Mouse (Mus musculus): ENCODE measurements around the gene Rere. TPM values are rescaled to one million over a fixed set of nuclear protein-coding genes. Genes with fewer than 3 reads are reported as not detected.

Gene Rere
- polyA plus RNA-seq, 1 experiment from 2014 or later = 23.7 TPM

DNA sequence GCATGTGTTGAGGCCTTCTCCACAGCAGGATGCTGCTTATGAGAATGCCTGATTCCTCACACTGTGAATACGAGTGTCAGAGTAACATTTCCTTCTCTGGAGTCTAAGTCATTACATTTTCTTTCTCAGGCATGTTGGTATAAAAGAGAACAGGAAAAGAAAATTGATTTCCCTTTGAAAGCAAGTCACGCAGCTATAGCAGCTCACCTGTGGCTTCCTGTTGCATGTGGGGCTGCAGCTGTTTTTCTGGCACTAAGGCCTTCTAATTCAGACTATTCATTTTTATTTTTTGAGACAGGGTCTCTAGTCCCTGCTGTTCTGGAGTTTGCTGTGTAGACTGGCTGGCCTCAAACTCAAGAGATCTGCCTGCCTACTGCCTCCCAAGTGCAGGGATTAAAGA is 117.6 kb downstream of the Rere start:
- H3K27me3 ChIP-seq (replicated peaks) = no peaks in the 10 kb centered on the region
- peaks cover 59% of the 10 kb centered on the region for H3K4me1 ChIP-seq
- no peaks in the 10 kb centered on the region for H3K9me3 ChIP-seq
- WGBS = 56% methylated on average over 2 of the region's 2 CpGs
- H3K4me3 ChIP-seq (replicated peaks) = no peak overlapping the region
- H3K27ac ChIP-seq = no peak overlapping the region
- H3K4me2 ChIP-seq = no peak overlapping the region
- no peak overlapping the region for H3K9ac ChIP-seq
- H3K36me3 ChIP-seq = no peaks in the 10 kb centered on the region
- no peak for ATAC-seq (ENCODE audit: insufficient read depth, low FRiP score, low read depth)

DNA sequence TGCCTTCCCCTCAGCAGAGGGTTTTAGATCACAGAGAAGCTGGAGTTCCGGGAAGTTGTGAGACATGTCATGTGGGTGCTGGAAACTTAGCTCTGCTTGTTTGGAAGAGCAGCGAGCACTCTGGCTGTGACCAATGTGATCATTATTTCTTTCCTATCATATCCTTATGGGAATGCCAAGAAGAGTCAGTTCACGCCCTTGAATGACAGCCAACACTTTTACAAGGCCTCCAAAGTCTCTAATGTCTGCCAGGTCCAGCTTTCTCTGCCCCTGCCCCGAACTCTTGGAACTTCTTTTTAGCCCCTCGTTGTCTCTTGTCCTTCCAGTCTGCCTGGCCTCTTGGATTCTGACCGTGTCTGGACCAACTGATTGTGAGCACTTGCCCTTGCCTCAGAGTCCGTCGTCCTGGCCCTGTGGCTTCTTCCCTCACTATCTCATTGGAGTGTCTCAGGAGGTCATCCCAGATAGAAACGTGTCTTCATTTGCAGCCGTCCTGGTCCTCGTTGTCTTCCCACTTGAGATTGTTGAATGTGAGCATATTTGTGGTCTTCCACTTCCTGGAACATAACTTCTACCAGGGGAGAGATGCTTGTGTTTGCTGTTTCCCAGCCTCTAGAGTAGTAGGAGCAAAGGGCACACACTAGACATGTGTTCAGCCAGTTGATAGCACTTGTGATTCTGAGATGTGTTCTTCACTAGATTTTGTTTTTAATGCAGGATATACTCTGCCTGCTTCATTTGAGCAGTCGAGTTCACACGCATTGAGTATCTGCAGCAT is 120.6 kb downstream of the Rere start:
- Histone ChIP-seq H3K27ac (0 out of 2 replicates have a peak overlapping the region, but pooled peaks have one; percentile 33), H3K36me3 (no peaks in the 10 kb centered on the region), H3K9ac (no peak overlapping the region), H3K4me1 (peaks cover 55% of the 10 kb centered on the region), H3K27me3 (replicated peaks) (no peaks in the 10 kb centered on the region), H3K4me3 (replicated peaks) (no peak overlapping the region), H3K4me2 (no peak overlapping the region), H3K9me3 (no peaks in the 10 kb centered on the region)
- ATAC-seq (ENCODE audit: insufficient read depth, low FRiP score, low read depth) = no peak
- 45% methylated on average over 13 of the region's 13 CpGs for WGBS

DNA sequence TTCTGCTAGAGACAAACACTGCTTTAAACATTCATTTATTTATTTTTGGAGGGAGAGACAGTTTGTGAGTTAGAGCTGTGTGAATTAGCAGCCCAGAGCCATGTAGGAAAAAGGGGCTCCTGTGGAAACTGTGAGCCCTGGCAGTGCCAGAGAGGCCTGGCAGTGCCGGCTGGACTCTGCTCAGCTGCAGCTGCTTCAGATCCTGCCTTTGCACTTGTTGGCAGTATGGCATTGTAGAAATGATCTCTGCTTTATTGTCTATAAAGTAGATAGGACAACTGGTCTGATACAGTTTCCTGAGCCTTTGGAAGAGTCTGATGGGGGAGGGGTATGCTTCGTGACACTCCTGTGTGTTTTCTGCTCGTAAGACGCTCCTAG is 121.2 kb downstream of the Rere start:
- Histone ChIP-seq H3K4me2 (no peak overlapping the region), H3K9me3 (no peaks in the 10 kb centered on the region), H3K27me3 (replicated peaks) (no peaks in the 10 kb centered on the region), H3K4me3 (replicated peaks) (no peak overlapping the region), H3K36me3 (peaks cover 3% of the 10 kb centered on the region; the same call in 1 of the 2 replicates), H3K27ac (peak overlapping the region; percentile 33; the same call in 1 of the 2 replicates), H3K9ac (no peak overlapping the region), H3K4me1 (peaks cover 49% of the 10 kb centered on the region)
- ATAC-seq (ENCODE audit: insufficient read depth, low FRiP score, low read depth) = no peak
- WGBS = 69% methylated on average over 4 of the region's 4 CpGs

DNA sequence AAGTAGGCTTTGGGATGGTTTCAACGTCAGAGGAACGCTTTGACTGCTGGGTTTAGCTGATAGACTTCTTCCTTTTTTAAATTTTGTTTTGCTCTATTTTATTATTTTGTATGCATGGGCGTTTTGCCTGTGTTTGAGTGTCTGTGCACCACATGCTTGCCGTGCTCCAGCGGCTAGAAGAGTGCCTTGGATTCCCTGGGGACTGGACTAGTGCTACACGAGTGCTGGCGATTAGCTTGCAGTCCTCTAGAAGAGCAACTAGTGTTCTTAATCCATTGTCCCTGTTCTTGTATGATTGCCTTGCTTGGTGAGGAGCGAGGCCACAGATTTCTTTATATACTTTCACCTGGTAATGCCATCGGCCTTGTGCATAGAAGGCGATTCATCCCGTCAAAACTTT is 122.5 kb downstream of the Rere start:
- H3K9me3 ChIP-seq = no peaks in the 10 kb centered on the region
- WGBS = 63% methylated on average over 11 of the region's 11 CpGs
- H3K4me1 ChIP-seq = peaks cover 38% of the 10 kb centered on the region
- H3K27ac ChIP-seq = peak overlapping the region; percentile 16; the same call in 1 of the 2 replicates
- H3K27me3 ChIP-seq (replicated peaks) = no peaks in the 10 kb centered on the region
- ATAC-seq (ENCODE audit: insufficient read depth, low FRiP score, low read depth) = no peak
- peaks cover 3% of the 10 kb centered on the region; the same call in 1 of the 2 replicates for H3K36me3 ChIP-seq
- H3K9ac ChIP-seq = no peak overlapping the region
- H3K4me3 ChIP-seq (replicated peaks) = no peak overlapping the region
- no peak overlapping the region for H3K4me2 ChIP-seq

DNA sequence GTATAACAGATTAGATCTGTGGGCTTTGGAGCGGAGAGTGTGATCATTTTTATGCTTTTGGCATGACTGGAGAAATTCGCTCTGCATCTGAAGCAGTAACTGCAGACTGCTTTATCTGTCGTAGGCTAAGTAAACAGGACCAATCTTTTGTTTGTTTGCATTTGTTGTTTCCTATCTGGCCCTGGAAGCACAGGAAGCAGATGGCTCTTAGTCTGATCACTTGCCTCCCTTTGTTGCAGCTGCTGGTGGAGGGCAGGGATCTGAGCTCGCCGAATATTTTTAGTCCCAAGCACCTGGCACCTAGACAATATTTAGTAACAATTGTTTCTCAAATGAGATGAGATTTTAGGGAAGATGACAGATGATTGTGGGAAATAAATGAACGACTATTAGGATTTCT is 123.1 kb downstream of the Rere start:
- no peak overlapping the region for H3K4me3 ChIP-seq (replicated peaks)
- H3K9ac ChIP-seq = no peak overlapping the region
- WGBS = 32% methylated on average over 6 of the region's 6 CpGs
- peak overlapping the region; percentile 16; the same call in 1 of the 2 replicates for H3K27ac ChIP-seq
- no peak for ATAC-seq (ENCODE audit: insufficient read depth, low FRiP score, low read depth)
- no peaks in the 10 kb centered on the region for H3K27me3 ChIP-seq (replicated peaks)
- H3K4me1 ChIP-seq = peaks cover 38% of the 10 kb centered on the region
- H3K36me3 ChIP-seq = peaks cover 3% of the 10 kb centered on the region; the same call in 1 of the 2 replicates
- H3K4me2 ChIP-seq = no peak overlapping the region
- H3K9me3 ChIP-seq = no peaks in the 10 kb centered on the region

DNA sequence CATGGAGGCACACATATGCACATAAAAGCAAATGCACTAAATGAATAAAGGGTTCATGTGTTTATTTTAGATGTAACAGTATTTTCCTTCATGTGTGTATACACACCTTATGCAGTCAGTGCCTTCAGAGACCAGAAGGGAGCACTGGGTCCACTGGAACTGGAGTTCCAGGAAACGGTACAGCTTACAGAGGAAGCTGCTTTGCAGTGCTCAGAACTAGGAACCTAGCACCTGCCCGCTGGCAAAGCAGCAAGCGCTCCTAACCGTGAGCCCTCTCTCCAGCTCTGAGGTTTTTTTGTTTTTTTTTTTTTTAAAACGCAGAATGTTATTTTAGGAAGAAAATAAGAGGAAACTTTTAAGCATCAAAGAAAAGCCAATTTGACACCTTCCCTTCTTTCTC is 124.3 kb downstream of the Rere start:
- H3K9me3 ChIP-seq = no peaks in the 10 kb centered on the region
- no peak overlapping the region for H3K27ac ChIP-seq
- 64% methylated on average over 5 of the region's 5 CpGs for WGBS
- no peak overlapping the region for H3K4me2 ChIP-seq
- H3K9ac ChIP-seq = no peak overlapping the region
- H3K4me3 ChIP-seq (replicated peaks) = no peak overlapping the region
- no peak for ATAC-seq (ENCODE audit: insufficient read depth, low FRiP score, low read depth)
- peaks cover 3% of the 10 kb centered on the region; the same call in 1 of the 2 replicates for H3K36me3 ChIP-seq
- peaks cover 32% of the 10 kb centered on the region for H3K4me1 ChIP-seq
- no peaks in the 10 kb centered on the region for H3K27me3 ChIP-seq (replicated peaks)

DNA sequence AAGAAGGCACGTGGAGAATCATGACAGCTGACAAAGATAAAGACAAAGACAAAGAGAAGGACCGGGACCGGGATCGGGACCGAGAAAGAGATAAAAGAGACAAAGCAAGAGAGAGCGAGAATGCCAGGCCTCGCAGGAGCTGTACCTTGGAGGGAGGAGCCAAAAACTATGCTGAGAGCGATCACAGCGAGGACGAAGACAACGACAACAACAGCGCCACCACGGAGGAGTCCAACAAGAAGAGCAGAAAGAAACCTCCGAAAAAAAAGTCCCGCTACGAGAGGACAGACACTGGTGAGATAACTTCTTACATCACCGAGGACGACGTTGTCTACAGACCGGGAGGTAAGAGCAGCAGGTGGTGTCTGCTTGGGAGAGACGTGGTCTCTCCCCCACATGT is 124.9 kb downstream of the Rere start:
- Histone ChIP-seq H3K27me3 (replicated peaks) (no peaks in the 10 kb centered on the region), H3K9me3 (no peaks in the 10 kb centered on the region), H3K27ac (no peak overlapping the region), H3K4me1 (peaks cover 32% of the 10 kb centered on the region), H3K4me2 (no peak overlapping the region), H3K36me3 (peaks cover 3% of the 10 kb centered on the region; the same call in 1 of the 2 replicates), H3K9ac (no peak overlapping the region), H3K4me3 (replicated peaks) (no peak overlapping the region)
- ATAC-seq (ENCODE audit: insufficient read depth, low FRiP score, low read depth) = no peak
- 59% methylated on average over 21 of the region's 21 CpGs for WGBS

DNA sequence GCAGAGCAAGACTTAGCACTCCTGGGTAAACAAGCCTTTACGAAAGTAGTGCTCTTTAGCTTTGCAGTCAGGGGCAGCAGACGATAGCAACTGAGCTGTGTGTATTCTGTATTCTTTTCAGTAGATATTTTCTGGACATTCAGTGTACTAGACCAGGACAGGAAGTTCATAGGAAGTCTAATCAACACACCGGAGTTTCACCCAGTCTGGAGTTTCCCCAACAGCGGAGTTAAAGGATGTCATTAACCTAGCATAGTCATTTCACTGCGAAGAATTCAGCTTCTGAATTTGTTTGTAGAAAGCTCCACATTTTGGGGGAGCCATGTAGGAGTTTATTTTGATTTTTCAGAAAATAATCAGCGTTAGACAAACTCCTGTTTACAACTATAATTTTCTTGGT is 125.4 kb downstream of the Rere start:
- Histone ChIP-seq H3K4me1 (peaks cover 29% of the 10 kb centered on the region), H3K9ac (no peak overlapping the region), H3K27me3 (replicated peaks) (no peaks in the 10 kb centered on the region), H3K4me3 (replicated peaks) (no peak overlapping the region), H3K4me2 (no peak overlapping the region), H3K27ac (no peak overlapping the region), H3K9me3 (no peaks in the 10 kb centered on the region), H3K36me3 (peaks cover 3% of the 10 kb centered on the region; the same call in 1 of the 2 replicates)
- ATAC-seq (ENCODE audit: insufficient read depth, low FRiP score, low read depth) = no peak
- WGBS = 75% methylated on average over 6 of the region's 6 CpGs

DNA sequence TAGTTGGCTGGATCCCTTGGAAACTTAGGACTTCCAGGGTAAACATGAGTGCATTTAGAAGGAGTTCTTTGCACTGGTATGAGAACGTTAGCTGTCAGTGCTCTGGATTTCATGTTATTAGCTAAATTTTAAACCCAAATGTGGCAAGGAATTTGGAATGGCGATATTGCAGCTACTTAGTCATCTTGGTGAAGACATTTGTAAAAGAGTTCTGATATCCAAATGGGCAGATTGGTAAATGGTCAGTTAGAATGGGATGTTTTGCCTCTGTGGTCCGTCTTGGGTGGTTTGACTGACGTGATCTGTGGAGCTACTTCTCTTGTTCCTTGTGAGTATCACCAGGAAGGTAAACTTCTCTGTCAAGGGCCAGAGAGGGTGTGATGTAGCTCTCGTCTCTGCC is 132.8 kb downstream of the Rere start:
- 64% methylated on average over 5 of the region's 5 CpGs for WGBS
- ATAC-seq (ENCODE audit: insufficient read depth, low FRiP score, low read depth) = no peak
- no peak overlapping the region for H3K27ac ChIP-seq
- H3K4me2 ChIP-seq = no peak overlapping the region
- H3K4me1 ChIP-seq = no peaks in the 10 kb centered on the region; the same call in 1 of the 2 replicates
- no peak overlapping the region for H3K9ac ChIP-seq
- no peaks in the 10 kb centered on the region for H3K9me3 ChIP-seq
- no peaks in the 10 kb centered on the region for H3K27me3 ChIP-seq (replicated peaks)
- H3K36me3 ChIP-seq = 0 out of 2 replicates have a peak, but pooled peaks cover 2% of the 10 kb centered on the region
- no peak overlapping the region for H3K4me3 ChIP-seq (replicated peaks)

DNA sequence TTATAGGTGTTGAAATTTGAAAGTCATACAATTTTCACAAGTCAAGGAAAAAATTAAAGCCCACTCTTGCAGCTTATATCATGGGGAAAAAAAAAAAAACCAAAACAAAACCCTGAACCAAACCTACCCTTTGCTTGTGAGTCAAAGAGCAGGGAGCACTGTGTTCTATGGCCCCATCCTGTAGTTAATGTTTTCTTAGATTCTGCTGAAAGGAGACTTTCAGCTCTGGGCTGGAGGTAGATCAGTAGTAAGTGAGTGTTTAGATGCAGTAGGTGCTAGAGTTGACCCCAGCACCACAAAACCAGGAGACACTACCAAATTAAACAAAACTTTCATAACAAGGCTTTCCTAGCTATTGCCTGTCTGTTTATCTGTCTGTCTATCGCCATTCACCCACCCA is 133.3 kb downstream of the Rere start:
- Histone ChIP-seq H3K27ac (no peak overlapping the region), H3K4me2 (no peak overlapping the region), H3K27me3 (replicated peaks) (no peaks in the 10 kb centered on the region), H3K4me3 (replicated peaks) (no peak overlapping the region), H3K9me3 (no peaks in the 10 kb centered on the region), H3K4me1 (no peaks in the 10 kb centered on the region; the same call in 1 of the 2 replicates), H3K36me3 (0 out of 2 replicates have a peak, but pooled peaks cover 2% of the 10 kb centered on the region), H3K9ac (no peak overlapping the region)
- ATAC-seq (ENCODE audit: insufficient read depth, low FRiP score, low read depth) = no peak
- WGBS = 80% methylated on average over 1 of the region's 1 CpGs

DNA sequence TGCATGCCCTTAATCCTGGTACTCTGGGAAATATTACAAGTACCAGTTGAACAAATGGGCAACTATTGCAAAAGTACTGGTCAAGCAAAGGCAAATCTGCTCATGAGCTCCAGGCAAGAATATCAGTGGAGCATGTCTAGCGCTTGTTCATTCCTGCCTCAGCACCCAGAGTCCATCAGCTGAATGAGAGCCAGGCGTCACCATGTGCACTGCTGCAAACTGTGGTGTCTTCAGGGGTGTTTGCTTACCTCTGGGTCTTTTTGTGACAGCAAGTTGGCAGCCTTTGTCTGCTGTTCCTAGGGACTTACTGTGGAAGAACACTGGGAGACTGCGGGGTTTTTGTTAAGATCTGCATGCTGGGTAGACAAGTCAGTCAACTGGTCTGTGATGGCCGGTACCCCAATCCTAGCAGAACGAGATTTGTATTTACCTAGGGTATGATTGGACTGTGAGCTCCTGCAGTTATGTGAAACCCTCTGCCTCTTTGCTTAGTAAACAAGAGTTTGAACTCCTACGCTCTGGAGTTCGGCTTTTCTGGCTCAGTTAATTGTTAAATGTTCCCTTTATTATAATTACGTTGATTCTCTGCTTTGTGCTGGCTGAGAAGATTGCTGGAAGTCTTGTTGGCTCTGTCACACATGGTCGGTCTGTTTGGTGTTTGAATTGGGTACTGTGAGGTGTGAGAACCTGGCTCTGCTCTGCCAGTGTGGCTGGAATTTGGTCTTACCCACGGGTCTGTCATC is 134.0 kb downstream of the Rere start:
- H3K27me3 ChIP-seq (replicated peaks) = no peaks in the 10 kb centered on the region
- WGBS = 69% methylated on average over 10 of the region's 10 CpGs
- H3K9ac ChIP-seq = no peak overlapping the region
- H3K4me3 ChIP-seq (replicated peaks) = no peak overlapping the region
- H3K36me3 ChIP-seq = 0 out of 2 replicates have a peak, but pooled peaks cover 2% of the 10 kb centered on the region
- H3K9me3 ChIP-seq = no peaks in the 10 kb centered on the region
- no peak for ATAC-seq (ENCODE audit: insufficient read depth, low FRiP score, low read depth)
- no peaks in the 10 kb centered on the region; the same call in 1 of the 2 replicates for H3K4me1 ChIP-seq
- H3K27ac ChIP-seq = peak overlapping the region; percentile 33; the same call in 1 of the 2 replicates
- no peak overlapping the region for H3K4me2 ChIP-seq

All from stomach, embryonic 15.5 days (tissue).